Mouse (Mus musculus) embryonic facial prominence, embryonic 15.5 days (tissue): ENCODE results near the gene Olfr1336. TPM values are rescaled to one million over a fixed set of nuclear protein-coding genes. Genes with fewer than 3 reads are reported as not detected.
"Not testable (repeated sequence)": the region's sequence is repeated elsewhere in the genome, so short reads cannot be mapped to it uniquely, and the experiment has no call there.

Experiments
- ATAC-seq: fragments of 200-750 bp; cut with Nextera tagmentation; 2 replicates; pipeline ENCODE4 v1.8.0; 2017; ENCODE audit warnings: low read depth, moderate TSS enrichment; ENCODE audit not compliant: insufficient number of reproducible peaks, low FRiP score, low TSS enrichment
- H3K27ac ChIP-seq: fragments of 300-500 bp; sonication (generic); replicated peaks from 2 replicates; pipeline ENCODE4 v1.5.1; 2015; ENCODE audit warnings: mild to moderate bottlenecking, inconsistent platforms
- H3K27me3 ChIP-seq: fragments of 300-500 bp; sonication (generic); 2 replicates; pipeline ENCODE4 v1.6.1; 2015; ENCODE audit warnings: inconsistent platforms
- H3K36me3 ChIP-seq: fragments of 300-500 bp; sonication (generic); 2 replicates; pipeline ENCODE4 v1.6.1; 2015; ENCODE audit warnings: mild to moderate bottlenecking, inconsistent platforms
- H3K4me1 ChIP-seq: fragments of 300-500 bp; sonication (generic); 2 replicates; pipeline ENCODE4 v1.6.1; 2015; ENCODE audit warnings: inconsistent platforms
- H3K4me2 ChIP-seq: fragments of 300-500 bp; sonication (generic); replicated peaks from 2 replicates; pipeline ENCODE4 v1.6.1; 2015; ENCODE audit warnings: mild to moderate bottlenecking, inconsistent platforms
- H3K4me3 ChIP-seq: fragments of 300-500 bp; sonication (generic); replicated peaks from 2 replicates; pipeline ENCODE4 v1.5.1; 2015; ENCODE audit warnings: mild to moderate bottlenecking, inconsistent platforms
- H3K9ac ChIP-seq: fragments of 300-500 bp; sonication (generic); 2 replicates; pipeline ENCODE4 v1.6.1; 2015; ENCODE audit warnings: inconsistent platforms
- H3K9me3 ChIP-seq: fragments of 300-500 bp; sonication (generic); replicated peaks from 2 replicates; pipeline ENCODE4 v1.6.1; 2016; ENCODE audit warnings: inconsistent platforms
- WGBS: fragments of 180-500 bp; shearing (Covaris S2); methylation state at CpG from one replicate; pipeline ENCODE4 v1.1.7; 2015; 5-methylcytosine and 5-hydroxymethylcytosine counted together
- polyA plus RNA-seq: library from polyadenylated mRNA; unstranded; fragments of >200 nt; fragmentation: Nextera tagmentation; extraction: Ambion mirVana; gene quantifications from 2 replicates; pipeline ENCODE4 v1.2.1, GENCODE M21; 2015

The Olfr1336 gene
- polyA plus RNA-seq, 1 experiment from 2014 or later: not detected

GRCm38 (mm10) chr7:6477633-6478032, 21.7 kb downstream of the Olfr1336 start:
- not testable (repeated sequence) for H3K4me1 ChIP-seq, ATAC-seq, H3K9me3 ChIP-seq, H3K27me3 ChIP-seq, H3K27ac ChIP-seq, H3K4me3 ChIP-seq, H3K4me2 ChIP-seq, H3K36me3 ChIP-seq, H3K9ac ChIP-seq
- 75% methylated on average over 2 of the region's 2 CpGs for WGBS

GRCm38 (mm10) chr7:6486841-6487240, 30.9 kb downstream of the Olfr1336 start, which contains the start of gene Olfr5:
TSS of gene Olfr5 (minus strand) at chr7:6486941.
- H3K9me3 ChIP-seq: no peaks in the 10 kb centered on the region
- H3K27me3 ChIP-seq: no peaks in the 10 kb centered on the region
- no peak within 1 kb of the TSS for H3K27ac ChIP-seq
- no peak within 1 kb of the TSS for H3K4me2 ChIP-seq
- no peak within 1 kb of the TSS for H3K4me3 ChIP-seq
- no peak for ATAC-seq
- 19% methylated on average over 2 of the region's 2 CpGs for WGBS
- no peak within 1 kb of the TSS for H3K9ac ChIP-seq
- H3K36me3 ChIP-seq: no peaks in the 10 kb centered on the region
- no peaks in the 10 kb centered on the region for H3K4me1 ChIP-seq

- H3K36me3 ChIP-seq: no peaks in the 10 kb centered on the region
- H3K9ac ChIP-seq: no peak within 1 kb of the TSS
- no peaks in the 10 kb centered on the region for H3K27me3 ChIP-seq
- ATAC-seq: no peak
- no peak within 1 kb of the TSS for H3K4me2 ChIP-seq
- H3K27ac ChIP-seq: no peak within 1 kb of the TSS
- H3K9me3 ChIP-seq: no peaks in the 10 kb centered on the region; the same call in 1 of the 2 replicates
- no peaks in the 10 kb centered on the region for H3K4me1 ChIP-seq
- WGBS: 56% methylated on average over 1 of the region's 1 CpGs
- no peak within 1 kb of the TSS for H3K4me3 ChIP-seq
Measured at GRCm38 (mm10) chr7:6499655-6500054, 43.7 kb downstream of the Olfr1336 start, which contains the start of gene Olfr1347. TSS of gene Olfr1347 (minus strand) at chr7:6499755.

GRCm38 (mm10) chr7:6508648-6509047, 52.7 kb downstream of the Olfr1336 start, which contains the start of gene Olfr1348:
TSS of gene Olfr1348 (minus strand) at chr7:6508748.
- WGBS: 92% methylated on average over 1 of the region's 1 CpGs
- no peak within 1 kb of the TSS for H3K4me3 ChIP-seq
- no peak for ATAC-seq
- H3K9ac ChIP-seq: no peak within 1 kb of the TSS
- no peak within 1 kb of the TSS for H3K27ac ChIP-seq
- H3K4me2 ChIP-seq: no peak within 1 kb of the TSS
- H3K36me3 ChIP-seq: no peaks in the 10 kb centered on the region
- no peaks in the 10 kb centered on the region for H3K4me1 ChIP-seq
- 0 out of 2 replicates have a peak, but pooled peaks cover 3% of the 10 kb centered on the region for H3K9me3 ChIP-seq
- no peaks in the 10 kb centered on the region for H3K27me3 ChIP-seq

Other genes with a start within 250 kb of the Olfr1336 start
- gene Zscan5b, start 233.9 kb upstream of the Olfr1336 start, polyA plus RNA-seq: not detected in 2 replicates
- gene Epp13, start 203.5 kb upstream of the Olfr1336 start, polyA plus RNA-seq: not detected in 2 replicates
- 11.5 and 11.6 TPM in 2 replicates for gene Zfp667, start 169.6 kb upstream of the Olfr1336 start, polyA plus RNA-seq
- 5.9 and 6.2 TPM in 2 replicates for gene Zfp583, start 124.9 kb upstream of the Olfr1336 start, polyA plus RNA-seq
- gene Gm3854, start 112.4 kb upstream of the Olfr1336 start, polyA plus RNA-seq: 1.8 and 1.9 TPM in 2 replicates
- gene Zfp78, start 92.9 kb upstream of the Olfr1336 start, polyA plus RNA-seq: 2.2 and 4.2 TPM in 2 replicates
- gene Zfp28, start 72.9 kb upstream of the Olfr1336 start, polyA plus RNA-seq: 9.5 and 10.0 TPM in 2 replicates
- gene Smim17, start 57.5 kb upstream of the Olfr1336 start, polyA plus RNA-seq: 0.26 and 0.44 TPM in 2 replicates
- not detected in 2 replicates for gene Gm20715, start 45.9 kb upstream of the Olfr1336 start, polyA plus RNA-seq
- 0.16 TPM in 1 of 2 replicates, not detected in the other for gene Olfr1344, start 17.5 kb upstream of the Olfr1336 start, polyA plus RNA-seq
- gene Olfr1346, start 10.9 kb downstream of the Olfr1336 start, polyA plus RNA-seq: not detected in 2 replicates
- gene Olfr5, start 30.8 kb downstream of the Olfr1336 start, polyA plus RNA-seq: not detected in 2 replicates
- not detected in 2 replicates for gene Olfr1347, start 43.6 kb downstream of the Olfr1336 start, polyA plus RNA-seq
- not detected in 2 replicates for gene Olfr1348, start 52.6 kb downstream of the Olfr1336 start, polyA plus RNA-seq
- 0.15 TPM in 1 of 2 replicates, not detected in the other for gene Olfr1349, start 66.8 kb downstream of the Olfr1336 start, polyA plus RNA-seq
- 0.17 TPM in 1 of 2 replicates, not detected in the other for gene Olfr1350, start 108.7 kb downstream of the Olfr1336 start, polyA plus RNA-seq
- gene Zim1, start 240.3 kb downstream of the Olfr1336 start, polyA plus RNA-seq: 14.8 and 16.5 TPM in 2 replicates